Mouse (Mus musculus) fat pad, adult 2 months (tissue): ENCODE measurements around the gene Rps6kb2.

ENCODE experiments used
- DNase-seq: peaks from one replicate; pipeline ENCODE4 v3.0.0-alpha.2; 2011; ENCODE audit warnings: low read depth, low spot score; ENCODE audit errors: extremely low read depth

Gene Rps6kb2

GRCm38 (mm10) chr19:4155223-4156072 is 7.7 kb downstream of the Rps6kb2 start:
- DNase-seq: no peak

- no peak for DNase-seq
These were observed 8.5 kb downstream of the Rps6kb2 start for GRCm38 (mm10) chr19:4154437-4155222.

GRCm38 (mm10) chr19:4153232-4153654 is 9.9 kb downstream of the Rps6kb2 start, which contains the start of gene Ptprcap:
Gene Ptprcap (plus strand): TSS chr19:4153604.
- no peak for DNase-seq

GRCm38 (mm10) chr19:4152445-4153231 is 10.5 kb downstream of the Rps6kb2 start:
- DNase-seq: no peak

GRCm38 (mm10) chr19:4151898-4152297 is 11.3 kb downstream of the Rps6kb2 start:
- no peak for DNase-seq

- no peak for DNase-seq
These were observed 11.7 kb downstream of the Rps6kb2 start for GRCm38 (mm10) chr19:4151488-4151860.

- DNase-seq: no peak
These were observed 12.3 kb downstream of the Rps6kb2 start for GRCm38 (mm10) chr19:4150567-4151487.

- no peak for DNase-seq
These were observed 13.2 kb downstream of the Rps6kb2 start for GRCm38 (mm10) chr19:4149764-4150461.

GRCm38 (mm10) chr19:4149283-4149682 is 13.9 kb downstream of the Rps6kb2 start:
- DNase-seq: no peak

GRCm38 (mm10) chr19:4148819-4149218 is 14.3 kb downstream of the Rps6kb2 start:
- DNase-seq: no peak

- DNase-seq: no peak
These were observed 14.7 kb downstream of the Rps6kb2 start, which contains the start of gene Coro1b for GRCm38 (mm10) chr19:4148491-4148806. Gene Coro1b (plus strand): TSS chr19:4148619.

- no peak for DNase-seq
These were observed 15.2 kb downstream of the Rps6kb2 start for GRCm38 (mm10) chr19:4147782-4148490.

GRCm38 (mm10) chr19:4147022-4147405 is 16.1 kb downstream of the Rps6kb2 start:
- DNase-seq: peak; percentile 69

- DNase-seq: no peak
These were observed 16.7 kb downstream of the Rps6kb2 start for GRCm38 (mm10) chr19:4146366-4147021.

GRCm38 (mm10) chr19:4145936-4146335 is 17.2 kb downstream of the Rps6kb2 start:
- DNase-seq: no peak

- DNase-seq: no peak
These were observed 18.3 kb downstream of the Rps6kb2 start for GRCm38 (mm10) chr19:4144550-4145498.

GRCm38 (mm10) chr19:4143759-4144268 is 19.3 kb downstream of the Rps6kb2 start, which contains the start of gene Cabp4:
Gene Cabp4 (minus strand): TSS chr19:4144033.
- no peak for DNase-seq
